Mouse (Mus musculus): Measurements from ENCODE around the gene Trmt10a. TPM values are rescaled to one million over a fixed set of nuclear protein-coding genes. Genes with fewer than 3 reads are reported as not detected.

Gene Trmt10a
- polyA plus RNA-seq, 1 experiment, result 2.1 TPM

GRCm38 (mm10) chr3:138198722-138199068 is 55.4 kb downstream of the Trmt10a start:
- H3K36me3 ChIP-seq (ENCODE audit: control insufficient read depth, insufficient read depth, low read length), result no peaks in the 10 kb centered on the region

GRCm38 (mm10) chr3:138208821-138209220 is 65.6 kb downstream of the Trmt10a start:
- no peak overlapping the region for H3K4me3 ChIP-seq (ENCODE audit: control insufficient read depth, insufficient read depth, low read length)
- no peak for DNase-seq
- H3K27ac ChIP-seq (ENCODE audit: control insufficient read depth, insufficient read depth, low read length), result no peak overlapping the region
- no peaks in the 10 kb centered on the region for H3K4me1 ChIP-seq (replicated peaks; ENCODE audit: control insufficient read depth, insufficient read depth, low read length)
- H3K36me3 ChIP-seq (ENCODE audit: control insufficient read depth, insufficient read depth, low read length), result no peaks in the 10 kb centered on the region
- 91% methylated on average over 3 of the region's 3 CpGs for WGBS
- no peaks in the 10 kb centered on the region for H3K27me3 ChIP-seq (ENCODE audit: control insufficient read depth, insufficient read depth, low read length)
- TF ChIP-seq CTCF (IDR thresholded peaks at IDR 0.05; ENCODE audit: borderline replicate concordance, control insufficient read depth, extremely low read depth, insufficient read depth, low read length, poor library complexity), result no peak
- TF ChIP-seq POLR2A (IDR thresholded peaks at IDR 0.05; ENCODE audit: control insufficient read depth, extremely low read depth, insufficient read depth, low read length, poor library complexity), result no peak

More at GRCm38 (mm10) chr3:138198722-138199068, 55.4 kb downstream of the Trmt10a start:
- WGBS, result 89% methylated on average over 7 of the region's 7 CpGs
- no peak for DNase-seq
- Histone ChIP-seq H3K4me3 (ENCODE audit: control insufficient read depth, insufficient read depth, low read length) (no peak overlapping the region), H3K4me1 (replicated peaks; ENCODE audit: control insufficient read depth, insufficient read depth, low read length) (peaks cover 2% of the 10 kb centered on the region; the same call in 1 of the 2 replicates), H3K27ac (ENCODE audit: control insufficient read depth, insufficient read depth, low read length) (no peak overlapping the region), H3K27me3 (ENCODE audit: control insufficient read depth, insufficient read depth, low read length) (no peaks in the 10 kb centered on the region)
- TF ChIP-seq CTCF (IDR thresholded peaks at IDR 0.05; ENCODE audit: borderline replicate concordance, control insufficient read depth, extremely low read depth, insufficient read depth, low read length, poor library complexity), result no peak
- TF ChIP-seq POLR2A (IDR thresholded peaks at IDR 0.05; ENCODE audit: control insufficient read depth, extremely low read depth, insufficient read depth, low read length, poor library complexity), result no peak

Other genes starting within 250 kb of the Trmt10a start
- 39.0 and 45.9 TPM in 2 replicates for gene Lamtor3, start 224.9 kb upstream of the Trmt10a start, polyA plus RNA-seq (2012; rRNA removed)
- gene Dapp1, start 161.9 kb upstream of the Trmt10a start, polyA plus RNA-seq (2012; rRNA removed), result 13.9 and 16.0 TPM in 2 replicates
- 0.28 and 0.74 TPM in 2 replicates for gene 1110002E22Rik, start 78.4 kb upstream of the Trmt10a start, polyA plus RNA-seq (2012; rRNA removed)
- not detected in 2 replicates for gene Gm5105, start 76.1 kb upstream of the Trmt10a start, polyA plus RNA-seq (2012; rRNA removed)
- gene Mttp, start 1.5 kb downstream of the Trmt10a start, polyA plus RNA-seq (2012; rRNA removed), result 1.4 and 1.6 TPM in 2 replicates
- gene 4930579F01Rik, start 50.4 kb downstream of the Trmt10a start, polyA plus RNA-seq (2012; rRNA removed), result not detected in 2 replicates
- 0.03 and 0.16 TPM in 2 replicates for gene Adh7, start 74.3 kb downstream of the Trmt10a start, polyA plus RNA-seq (2012; rRNA removed)
- gene Adh1, start 117.5 kb downstream of the Trmt10a start, polyA plus RNA-seq (2012; rRNA removed), result 10.4 and 13.1 TPM in 2 replicates
- 0.11 and 0.13 TPM in 2 replicates for gene Adh6a, start 169.8 kb downstream of the Trmt10a start, polyA plus RNA-seq (2012; rRNA removed)
- 0.05 and 0.14 TPM in 2 replicates for gene Adh6b, start 198.3 kb downstream of the Trmt10a start, polyA plus RNA-seq (2012; rRNA removed)

All from thymus, adult 2 months (tissue).